Mouse (Mus musculus) Patski (cell line): Measurements from ENCODE around the gene Krtap1-5. TPM values are rescaled to one million over a fixed set of nuclear protein-coding genes. Genes with fewer than 3 reads are reported as not detected.
"Not testable (repeated sequence)": the region's sequence is repeated elsewhere in the genome, so short reads cannot be mapped to it uniquely, and the experiment has no call there.

ENCODE experiments used
- ATAC-seq: fragments of 100-300 bp; one replicate; pipeline ENCODE4 v1.8.0; 2021
- CTCF ChIA-PET: fragments of 350-600 bp; sonication (Branson Sonifier 250); formaldehyde crosslinking; loops from one replicate; lab custom pipeline; 2022; ENCODE audit warnings: inconsistent platforms; lab: Charles Lee
- POLR2A ChIA-PET: fragments of 350-600 bp; sonication (Branson Sonifier 250); formaldehyde crosslinking; loops from one replicate; lab custom pipeline; 2022; ENCODE audit warnings: antibody characterized with exemption, inconsistent platforms; lab: Charles Lee
- DNase-seq: peaks from one replicate; pipeline ENCODE4 v3.0.0-alpha.2; 2011; ENCODE audit warnings: low read depth, low spot score
- H3K27me3 ChIP-seq: fragments of 371-371 bp; one replicate; pipeline ENCODE4 v1.5.1; 2021
- CTCF ChIP-seq: fragments of 100-300 bp; IDR thresholded peaks from one replicate; pipeline ENCODE4 v1.5.1; 2021
- in situ Hi-C: fragments of 300-500 bp; cut with MboI; formaldehyde crosslinking; loops from 3 replicates; pipeline ENCODE4 v1.11.1; 2018; ENCODE audit warnings: low pct_unique_long_range_greater_than_20kb, mixed read lengths
- polyA plus RNA-seq: library from polyadenylated mRNA; unstranded; gene quantifications from one replicate; pipeline ENCODE4 v1.2.3, GENCODE M21; 2021

The Krtap1-5 gene
- polyA plus RNA-seq: not detected

GRCm38 (mm10) chr11:99580636-99581035, at the start of gene Krtap1-5:
TSS of gene Krtap1-5 (minus strand) at chr11:99581016.
- POLR2A ChIA-PET: no interaction called here
- ATAC-seq (no peak), DNase-seq (no peak)
- CTCF ChIA-PET: no interaction called here
- TF ChIP-seq CTCF: no peak
- no peaks in the 10 kb centered on the region for H3K27me3 ChIP-seq
- in situ Hi-C loops: loop anchor here (10.0 kb wide), 1 partner anchor 184 kb away; no protein-coding TSS in a partner anchor

- in situ Hi-C loops: no loop called here
- no peak for DNase-seq
- POLR2A ChIA-PET: no interaction called here
- TF ChIP-seq CTCF: no peak
- no peak for ATAC-seq
- H3K27me3 ChIP-seq: no peaks in the 10 kb centered on the region
- CTCF ChIA-PET: no interaction called here
Observed at GRCm38 (mm10) chr11:99628138-99628537, 47.3 kb upstream of the Krtap1-5 start, which contains the start of gene Krtap4-1. TSS of gene Krtap4-1 (minus strand) at chr11:99628238.

- no peaks in the 10 kb centered on the region for H3K27me3 ChIP-seq
- ATAC-seq: peak; percentile 17
- DNase-seq: no peak
- ChIA-PET CTCF (interaction anchor here (1.0 kb wide), 1 partner anchor 41 kb away, joined by 3 read pairs; no protein-coding TSS in a partner anchor), POLR2A (no interaction called here)
- no peak for TF ChIP-seq CTCF
- in situ Hi-C loops: no loop called here
Observed at GRCm38 (mm10) chr11:99620335-99620734, 39.5 kb upstream of the Krtap1-5 start, which contains the start of gene Gm11562. TSS of gene Gm11562 (minus strand) at chr11:99620435.

- ChIA-PET CTCF (no interaction called here), POLR2A (no interaction called here)
- in situ Hi-C loops: no loop called here
- DNase-seq (no peak), ATAC-seq (no peak)
- no peaks in the 10 kb centered on the region for H3K27me3 ChIP-seq
- TF ChIP-seq CTCF: no peak
Observed at GRCm38 (mm10) chr11:99614796-99615363, 34.1 kb upstream of the Krtap1-5 start, which contains the start of gene Krtap2-4. TSS of gene Krtap2-4 (minus strand) at chr11:99614846.

GRCm38 (mm10) chr11:99610089-99610488, 29.3 kb upstream of the Krtap1-5 start, which contains the start of gene Gm11937:
TSS of gene Gm11937 (minus strand) at chr11:99610189.
- CTCF ChIA-PET, POLR2A ChIA-PET, ATAC-seq, DNase-seq, H3K27me3 ChIP-seq, in situ Hi-C loops: not testable (repeated sequence)

GRCm38 (mm10) chr11:99609126-99609525, 28.3 kb upstream of the Krtap1-5 start:
- no peak for TF ChIP-seq CTCF
- in situ Hi-C loops: no loop called here
- no peak for DNase-seq
- no peaks in the 10 kb centered on the region for H3K27me3 ChIP-seq
- no peak for ATAC-seq
- POLR2A ChIA-PET: no interaction called here
- CTCF ChIA-PET: no interaction called here

- CTCF ChIA-PET, in situ Hi-C loops, ATAC-seq, DNase-seq, POLR2A ChIA-PET, H3K27me3 ChIP-seq: not testable (repeated sequence)
Observed at GRCm38 (mm10) chr11:99603208-99603607, 22.4 kb upstream of the Krtap1-5 start, which contains the start of gene Gm11938. TSS of gene Gm11938 (minus strand) at chr11:99603308.

GRCm38 (mm10) chr11:99597742-99598141, 16.9 kb upstream of the Krtap1-5 start, which contains the start of gene Krtap9-3:
TSS of gene Krtap9-3 (minus strand) at chr11:99598105.
- DNase-seq, in situ Hi-C loops, ATAC-seq, H3K27me3 ChIP-seq, POLR2A ChIA-PET, CTCF ChIA-PET: not testable (repeated sequence)

GRCm38 (mm10) chr11:99590981-99591380, 10.2 kb upstream of the Krtap1-5 start, which contains the start of gene Krtap1-3:
TSS of gene Krtap1-3 (minus strand) at chr11:99591339.
- CTCF ChIA-PET: no interaction called here
- in situ Hi-C loops: no loop called here
- no peak for TF ChIP-seq CTCF
- POLR2A ChIA-PET: no interaction called here
- ATAC-seq: no peak
- H3K27me3 ChIP-seq: no peaks in the 10 kb centered on the region
- DNase-seq: no peak

GRCm38 (mm10) chr11:99585096-99585495, 4.3 kb upstream of the Krtap1-5 start:
- in situ Hi-C loops: loop anchor here (10.0 kb wide), 1 partner anchor 180 kb away; no protein-coding TSS in a partner anchor
- no peak for TF ChIP-seq CTCF
- no peaks in the 10 kb centered on the region for H3K27me3 ChIP-seq
- ATAC-seq: no peak
- ChIA-PET POLR2A (no interaction called here), CTCF (no interaction called here)
- DNase-seq: no peak

GRCm38 (mm10) chr11:99583245-99583704, 2.5 kb upstream of the Krtap1-5 start, which contains the start of gene Krtap1-4:
TSS of gene Krtap1-4 (minus strand) at chr11:99583654.
- ChIA-PET CTCF (interaction anchor here (2.3 kb wide), 1 partner anchor 10 kb away, joined by 6 read pairs; no protein-coding TSS in a partner anchor), POLR2A (no interaction called here)
- in situ Hi-C loops: loop anchor here (10.0 kb wide), 1 partner anchor 182 kb away; no protein-coding TSS in a partner anchor
- no peak for TF ChIP-seq CTCF
- ATAC-seq (no peak), DNase-seq (no peak)
- H3K27me3 ChIP-seq: no peaks in the 10 kb centered on the region
